Mouse (Mus musculus): ENCODE results near the gene Tspo2. TPM values are rescaled to one million over a fixed set of nuclear protein-coding genes. Genes with fewer than 3 reads are reported as not detected.

Tspo2 gene
- polyA plus RNA-seq, 1 experiment from 2014 or later: 4.5 TPM

- H3K36me3 ChIP-seq (ENCODE audit: control insufficient read depth, insufficient read depth, low read length): peaks cover 9% of the 10 kb centered on the region; the same call in 1 of the 2 replicates
- H3K4me3 ChIP-seq (ENCODE audit: low read length): peak overlapping the region; percentile 73
- WGBS: under 1% methylated on average over 13 of the region's 13 CpGs
- peak overlapping the region; percentile 99 for H3K27ac ChIP-seq (ENCODE audit: low read length)
- no peaks in the 10 kb centered on the region for H3K9me3 ChIP-seq (ENCODE audit: control insufficient read depth, low read length)
- H3K27me3 ChIP-seq (replicated peaks; ENCODE audit: control insufficient read depth, insufficient read depth, low read length): no peaks in the 10 kb centered on the region
- H3K9ac ChIP-seq (ENCODE audit: low read depth, low read length): peak overlapping the region; percentile 89
- peak; percentile 37 for ATAC-seq
- peak overlapping the region; percentile 56 for H3K4me2 ChIP-seq (ENCODE audit: low read depth, low read length)
- H3K4me1 ChIP-seq (ENCODE audit: control insufficient read depth, insufficient read depth, low read length): peaks cover 17% of the 10 kb centered on the region
Observed at GRCm38 (mm10) chr17:48410299-48410785, 41.0 kb downstream of the Tspo2 start.

- WGBS: under 1% methylated on average over 84 of the region's 84 CpGs
- Histone ChIP-seq H3K36me3 (ENCODE audit: control insufficient read depth, insufficient read depth, low read length) (peaks cover 5% of the 10 kb centered on the region; the same call in 1 of the 2 replicates), H3K9ac (ENCODE audit: low read depth, low read length) (peak within 1 kb of the TSS; percentile 99), H3K27me3 (replicated peaks; ENCODE audit: control insufficient read depth, insufficient read depth, low read length) (no peaks in the 10 kb centered on the region), H3K4me2 (ENCODE audit: low read depth, low read length) (peak within 1 kb of the TSS; percentile 71), H3K27ac (ENCODE audit: low read length) (peak within 1 kb of the TSS; percentile 100), H3K4me1 (ENCODE audit: control insufficient read depth, insufficient read depth, low read length) (peaks cover 17% of the 10 kb centered on the region), H3K9me3 (ENCODE audit: control insufficient read depth, low read length) (no peaks in the 10 kb centered on the region), H3K4me3 (ENCODE audit: low read length) (peak within 1 kb of the TSS; percentile 89)
- peak; percentile 97 for ATAC-seq
Observed at GRCm38 (mm10) chr17:48409380-48410298, 41.7 kb downstream of the Tspo2 start, which contains the start of the genes Nfya and Oard1. TSS of gene Nfya (minus strand) at chr17:48409906. TSS of gene Oard1 (plus strand) at chr17:48410014.

GRCm38 (mm10) chr17:48408526-48409291 is 42.6 kb downstream of the Tspo2 start:
- WGBS: under 1% methylated on average over 47 of the region's 47 CpGs
- peak; percentile 44 for ATAC-seq

DNA sequence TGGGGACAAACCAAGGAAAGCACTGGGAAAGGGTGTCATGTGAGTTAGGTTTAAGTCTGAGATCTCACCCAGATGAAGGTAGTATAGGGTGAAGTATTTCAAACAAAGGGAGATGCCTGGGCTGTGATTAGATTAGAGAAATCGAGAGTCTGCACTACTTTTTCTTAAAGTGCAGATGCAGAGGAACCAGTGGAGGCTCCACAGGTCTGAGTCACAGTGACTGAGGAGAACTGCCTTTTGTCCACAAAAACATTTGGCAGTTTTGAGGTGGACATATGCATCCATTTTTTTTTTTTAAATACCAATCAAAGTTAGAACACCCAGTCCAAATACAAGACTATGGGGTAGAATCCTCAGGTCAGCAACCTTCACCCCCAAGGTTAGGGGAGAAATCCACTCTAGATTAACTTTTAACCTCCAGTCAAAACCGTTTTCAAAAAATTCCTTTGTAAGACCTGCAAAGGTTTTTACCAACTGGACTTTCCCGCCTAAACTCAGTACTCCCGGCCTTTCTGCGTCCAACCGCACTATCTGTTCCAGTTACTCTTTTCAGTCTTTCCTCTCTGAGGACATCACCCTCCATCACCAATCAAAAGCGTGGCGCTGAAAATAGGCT is 43.3 kb downstream of the Tspo2 start:
- Histone ChIP-seq H3K9me3 (ENCODE audit: control insufficient read depth, low read length) (no peaks in the 10 kb centered on the region), H3K36me3 (ENCODE audit: control insufficient read depth, insufficient read depth, low read length) (no peaks in the 10 kb centered on the region), H3K27me3 (replicated peaks; ENCODE audit: control insufficient read depth, insufficient read depth, low read length) (no peaks in the 10 kb centered on the region), H3K9ac (ENCODE audit: low read depth, low read length) (peak overlapping the region; percentile 99), H3K4me3 (ENCODE audit: low read length) (peak overlapping the region; percentile 89), H3K27ac (ENCODE audit: low read length) (peak overlapping the region; percentile 100), H3K4me1 (ENCODE audit: control insufficient read depth, insufficient read depth, low read length) (peaks cover 17% of the 10 kb centered on the region), H3K4me2 (ENCODE audit: low read depth, low read length) (peak overlapping the region; percentile 71)
- 4% methylated on average over 8 of the region's 8 CpGs for WGBS
- no peak for ATAC-seq

More at GRCm38 (mm10) chr17:48408526-48409291, 42.6 kb downstream of the Tspo2 start:
- peak overlapping the region; percentile 89 for H3K4me3 ChIP-seq (ENCODE audit: low read length)
- H3K9me3 ChIP-seq (ENCODE audit: control insufficient read depth, low read length): no peaks in the 10 kb centered on the region
- H3K36me3 ChIP-seq (ENCODE audit: control insufficient read depth, insufficient read depth, low read length): no peaks in the 10 kb centered on the region
- no peaks in the 10 kb centered on the region for H3K27me3 ChIP-seq (replicated peaks; ENCODE audit: control insufficient read depth, insufficient read depth, low read length)
- peak overlapping the region; percentile 99 for H3K9ac ChIP-seq (ENCODE audit: low read depth, low read length)
- peak overlapping the region; percentile 71 for H3K4me2 ChIP-seq (ENCODE audit: low read depth, low read length)
- H3K4me1 ChIP-seq (ENCODE audit: control insufficient read depth, insufficient read depth, low read length): peaks cover 17% of the 10 kb centered on the region
- H3K27ac ChIP-seq (ENCODE audit: low read length): peak overlapping the region; percentile 100

- Histone ChIP-seq H3K4me3 (ENCODE audit: low read length) (no peak overlapping the region), H3K9me3 (ENCODE audit: control insufficient read depth, low read length) (no peaks in the 10 kb centered on the region), H3K4me1 (ENCODE audit: control insufficient read depth, insufficient read depth, low read length) (peaks cover 17% of the 10 kb centered on the region), H3K27me3 (replicated peaks; ENCODE audit: control insufficient read depth, insufficient read depth, low read length) (no peaks in the 10 kb centered on the region), H3K9ac (ENCODE audit: low read depth, low read length) (no peak overlapping the region), H3K27ac (ENCODE audit: low read length) (no peak overlapping the region), H3K36me3 (ENCODE audit: control insufficient read depth, insufficient read depth, low read length) (no peaks in the 10 kb centered on the region), H3K4me2 (ENCODE audit: low read depth, low read length) (no peak overlapping the region)
- WGBS: 74% methylated on average over 4 of the region's 4 CpGs
- no peak for ATAC-seq
Observed at GRCm38 (mm10) chr17:48407154-48407553, 44.2 kb downstream of the Tspo2 start.

- 81% methylated on average over 1 of the region's 1 CpGs for WGBS
- Histone ChIP-seq H3K27ac (ENCODE audit: low read length) (no peak overlapping the region), H3K4me3 (ENCODE audit: low read length) (no peak overlapping the region), H3K9ac (ENCODE audit: low read depth, low read length) (no peak overlapping the region), H3K9me3 (ENCODE audit: control insufficient read depth, low read length) (no peaks in the 10 kb centered on the region), H3K36me3 (ENCODE audit: control insufficient read depth, insufficient read depth, low read length) (no peaks in the 10 kb centered on the region; the same call in 1 of the 2 replicates), H3K4me2 (ENCODE audit: low read depth, low read length) (no peak overlapping the region), H3K4me1 (ENCODE audit: control insufficient read depth, insufficient read depth, low read length) (peaks cover 15% of the 10 kb centered on the region), H3K27me3 (replicated peaks; ENCODE audit: control insufficient read depth, insufficient read depth, low read length) (no peaks in the 10 kb centered on the region)
- no peak for ATAC-seq
Observed at GRCm38 (mm10) chr17:48404706-48405105, 46.6 kb downstream of the Tspo2 start.

DNA sequence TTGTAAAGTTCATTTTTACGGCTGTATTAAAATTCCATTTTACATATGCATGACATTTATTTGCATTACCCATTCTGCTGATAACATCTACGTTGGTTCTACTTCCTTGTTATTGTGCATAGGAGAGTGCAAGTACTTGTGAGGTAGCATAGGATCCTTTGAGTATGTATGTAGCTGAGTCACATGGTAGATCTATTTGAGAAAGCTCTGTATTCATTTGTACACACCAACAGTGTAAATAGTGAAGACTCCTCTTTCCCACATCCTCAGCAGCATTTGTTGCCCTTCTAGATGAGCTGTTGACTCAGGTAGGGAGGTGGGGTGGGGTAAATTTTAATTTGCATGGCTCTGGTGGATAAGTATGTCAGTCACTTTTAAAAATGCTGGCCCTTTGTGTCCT is 47.5 kb downstream of the Tspo2 start:
- Histone ChIP-seq H3K4me3 (ENCODE audit: low read length) (no peak overlapping the region), H3K9ac (ENCODE audit: low read depth, low read length) (no peak overlapping the region), H3K9me3 (ENCODE audit: control insufficient read depth, low read length) (no peaks in the 10 kb centered on the region), H3K4me1 (ENCODE audit: control insufficient read depth, insufficient read depth, low read length) (peaks cover 15% of the 10 kb centered on the region), H3K36me3 (ENCODE audit: control insufficient read depth, insufficient read depth, low read length) (no peaks in the 10 kb centered on the region; the same call in 1 of the 2 replicates), H3K27ac (ENCODE audit: low read length) (no peak overlapping the region), H3K4me2 (ENCODE audit: low read depth, low read length) (no peak overlapping the region), H3K27me3 (replicated peaks; ENCODE audit: control insufficient read depth, insufficient read depth, low read length) (no peaks in the 10 kb centered on the region)
- WGBS: 77% methylated on average over 2 of the region's 2 CpGs
- ATAC-seq: no peak

DNA sequence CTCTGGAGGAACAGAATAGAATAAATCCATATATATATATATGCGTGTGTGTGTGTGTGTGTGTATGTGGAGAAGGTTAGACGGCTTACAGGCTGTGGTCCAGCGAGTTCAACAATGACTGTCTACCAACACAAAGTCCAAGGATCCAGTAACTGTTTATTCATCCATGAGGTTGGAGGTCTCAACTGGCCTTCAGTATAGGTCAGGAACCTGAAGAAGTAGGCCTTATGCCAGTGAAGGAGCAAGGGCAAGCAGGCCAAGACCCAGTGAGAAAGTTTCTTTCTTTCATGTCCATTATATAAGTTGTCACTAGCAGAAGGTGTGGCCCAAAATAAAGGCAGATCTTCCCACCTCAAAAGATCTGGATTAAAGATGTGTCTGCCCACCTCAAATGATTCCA is 48.6 kb downstream of the Tspo2 start:
- Histone ChIP-seq H3K9ac (ENCODE audit: low read depth, low read length) (no peak overlapping the region), H3K27ac (ENCODE audit: low read length) (no peak overlapping the region), H3K27me3 (replicated peaks; ENCODE audit: control insufficient read depth, insufficient read depth, low read length) (no peaks in the 10 kb centered on the region), H3K4me2 (ENCODE audit: low read depth, low read length) (no peak overlapping the region), H3K4me3 (ENCODE audit: low read length) (no peak overlapping the region), H3K9me3 (ENCODE audit: control insufficient read depth, low read length) (no peaks in the 10 kb centered on the region), H3K36me3 (ENCODE audit: control insufficient read depth, insufficient read depth, low read length) (no peaks in the 10 kb centered on the region; the same call in 1 of the 2 replicates), H3K4me1 (ENCODE audit: control insufficient read depth, insufficient read depth, low read length) (peaks cover 9% of the 10 kb centered on the region)
- 82% methylated on average over 3 of the region's 3 CpGs for WGBS
- no peak for ATAC-seq
